Mouse (Mus musculus): ENCODE data around the gene Traf4.

DNA sequence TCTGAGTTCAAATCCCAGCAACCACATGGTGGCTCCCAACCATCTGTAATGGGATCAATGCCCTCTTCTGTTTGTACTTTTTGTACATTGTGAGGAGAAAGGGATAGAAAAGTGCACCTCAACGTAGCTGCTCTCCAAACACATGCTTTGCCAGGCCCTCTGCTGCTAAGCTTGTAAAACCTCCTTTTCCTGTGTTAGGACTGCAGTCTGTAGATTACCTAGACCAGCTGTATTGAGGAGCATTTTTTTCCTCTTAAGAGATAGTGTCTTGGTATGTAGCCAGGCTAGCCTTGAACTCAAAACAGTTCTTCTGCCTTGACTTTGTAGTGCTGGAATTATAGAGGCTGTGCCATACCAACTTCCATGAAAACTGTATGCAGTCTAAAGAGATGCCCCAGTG lies 29.3 kb downstream of the Traf4 start:
- TF ChIP-seq CTCF (IDR thresholded peaks at IDR 0.05; ENCODE audit: control insufficient read depth, insufficient read depth, insufficient read length) (no peak), MAX (IDR thresholded peaks at IDR 0.05) (no peak), USF1 (IDR thresholded peaks at IDR 0.05; ENCODE audit: low read depth) (no peak), MYOD1 (IDR thresholded peaks at IDR 0.05; ENCODE audit: control insufficient read depth, insufficient read length, low read depth) (no peak)
